Mouse (Mus musculus): ENCODE data around the gene Slc4a4. TPM values are rescaled to one million over a fixed set of nuclear protein-coding genes. Genes with fewer than 3 reads are reported as not detected.
"Not testable (repeated sequence)": the region's sequence is repeated elsewhere in the genome, so short reads cannot be mapped to it uniquely, and the experiment has no call there.

The Slc4a4 gene
- polyA plus RNA-seq, 1 experiment from 2014 or later: 8.4 TPM

DNA sequence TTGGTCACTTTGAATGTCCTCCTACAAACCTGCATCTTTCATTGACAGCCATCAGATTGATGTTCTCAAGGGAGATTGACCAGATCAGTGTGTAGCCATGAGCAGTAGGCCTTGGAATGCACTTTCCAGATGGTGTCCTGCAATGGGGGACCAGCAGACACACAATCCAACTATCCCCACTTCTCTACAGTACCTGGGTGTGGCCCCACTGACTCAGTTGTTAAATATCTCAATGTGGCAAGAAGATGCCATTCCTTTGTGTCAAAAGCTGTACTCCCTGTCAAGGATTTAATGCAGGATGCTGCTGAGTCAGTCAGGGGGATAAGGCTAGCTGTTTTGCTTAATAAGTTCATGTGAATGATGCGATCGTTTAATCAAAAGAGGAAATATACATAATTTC lies 96.6 kb downstream of the Slc4a4 start:
- ATAC-seq (replicated peaks; ENCODE audit: low FRiP score): no peak
- Histone ChIP-seq H3K27me3 (no peaks in the 10 kb centered on the region), H3K9me3 (replicated peaks) (no peaks in the 10 kb centered on the region), H3K4me3 (replicated peaks) (no peak overlapping the region), H3K27ac (no peak overlapping the region), H3K4me1 (peaks cover 9% of the 10 kb centered on the region), H3K4me2 (no peak overlapping the region), H3K9ac (no peak overlapping the region), H3K36me3 (no peaks in the 10 kb centered on the region)
- WGBS: 91% methylated on average over 2 of the region's 2 CpGs

DNA sequence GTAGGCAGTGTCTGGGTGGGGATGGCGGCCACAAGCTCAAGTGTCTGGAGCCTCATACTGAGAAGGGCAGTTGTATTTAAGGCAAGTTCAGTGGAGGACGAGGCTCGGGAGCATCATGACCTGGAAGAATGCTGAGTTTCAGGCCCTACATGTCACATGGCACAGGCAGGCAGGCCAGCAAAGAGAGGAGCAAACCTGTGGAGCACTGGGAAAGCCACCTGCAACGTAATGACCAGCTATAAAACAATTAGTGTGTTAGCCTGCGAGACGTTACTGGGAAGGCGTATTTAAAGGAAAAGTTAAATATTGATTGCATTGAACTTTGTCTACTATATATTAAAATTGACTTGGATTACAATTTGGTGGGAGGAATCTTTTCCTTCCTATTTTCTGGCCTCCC lies 97.0 kb downstream of the Slc4a4 start:
- ATAC-seq (replicated peaks; ENCODE audit: low FRiP score): no peak
- H3K4me2 ChIP-seq: no peak overlapping the region
- no peaks in the 10 kb centered on the region for H3K9me3 ChIP-seq (replicated peaks)
- WGBS: 79% methylated on average over 7 of the region's 7 CpGs
- no peak overlapping the region for H3K4me3 ChIP-seq (replicated peaks)
- no peaks in the 10 kb centered on the region for H3K36me3 ChIP-seq
- no peaks in the 10 kb centered on the region for H3K27me3 ChIP-seq
- no peak overlapping the region for H3K9ac ChIP-seq
- H3K4me1 ChIP-seq: peaks cover 9% of the 10 kb centered on the region
- no peak overlapping the region for H3K27ac ChIP-seq

DNA sequence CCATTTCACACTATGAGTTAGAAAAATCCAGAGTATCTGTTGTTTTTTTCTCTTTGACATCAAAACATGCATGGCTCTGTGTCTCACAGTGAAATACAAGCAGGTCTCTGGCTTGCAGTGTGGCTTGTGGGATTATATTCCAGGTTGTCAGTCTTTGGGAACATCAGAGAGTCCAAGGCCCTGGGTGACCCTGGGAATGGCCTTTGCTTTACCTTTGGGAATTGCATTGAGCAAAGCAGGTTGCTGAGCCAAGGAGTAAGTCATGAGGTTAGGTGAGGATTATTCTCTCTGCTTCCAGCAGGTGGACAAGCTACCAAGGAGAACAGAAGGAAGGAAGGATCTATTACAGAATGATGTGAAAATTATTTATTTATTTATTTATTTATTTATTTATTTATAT lies 102.4 kb downstream of the Slc4a4 start:
- Histone ChIP-seq H3K9me3 (replicated peaks) (no peaks in the 10 kb centered on the region), H3K27me3 (no peaks in the 10 kb centered on the region), H3K9ac (no peak overlapping the region), H3K4me3 (replicated peaks) (no peak overlapping the region), H3K36me3 (no peaks in the 10 kb centered on the region), H3K27ac (no peak overlapping the region), H3K4me2 (no peak overlapping the region), H3K4me1 (no peaks in the 10 kb centered on the region)
- no peak for ATAC-seq (replicated peaks; ENCODE audit: low FRiP score)

DNA sequence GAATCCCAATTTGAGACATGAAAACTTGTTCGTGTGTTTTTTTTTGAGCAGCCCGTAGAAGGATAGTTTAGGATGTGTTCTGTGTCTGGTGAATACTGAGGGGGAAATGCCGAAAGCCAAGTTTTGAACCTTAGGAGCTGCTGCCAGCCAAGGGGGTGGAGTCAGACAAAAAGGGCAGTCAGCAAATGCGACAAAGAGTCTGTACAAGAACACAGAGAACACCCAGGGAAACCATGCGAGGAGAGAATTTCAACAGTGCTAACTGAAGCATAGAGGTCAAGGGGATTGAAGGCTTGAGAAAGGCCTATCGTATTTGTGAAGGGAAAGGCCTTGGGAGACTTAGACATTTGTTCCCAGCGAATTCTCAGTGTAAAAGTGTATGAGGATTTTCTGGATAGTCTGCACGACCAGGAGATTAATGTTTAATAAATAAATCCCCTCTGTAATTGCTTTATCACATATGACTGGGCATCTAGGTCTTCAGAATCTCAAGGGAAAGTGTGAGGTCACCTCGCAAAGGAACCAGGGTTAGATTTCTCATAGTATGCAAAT lies 103.7 kb downstream of the Slc4a4 start:
- Histone ChIP-seq H3K4me1 (no peaks in the 10 kb centered on the region), H3K4me2 (no peak overlapping the region), H3K9ac (no peak overlapping the region), H3K36me3 (no peaks in the 10 kb centered on the region), H3K27ac (peak overlapping the region; percentile 18; the same call in 1 of the 2 replicates), H3K9me3 (replicated peaks) (no peaks in the 10 kb centered on the region), H3K27me3 (no peaks in the 10 kb centered on the region), H3K4me3 (replicated peaks) (no peak overlapping the region)
- 62% methylated on average over 9 of the region's 9 CpGs for WGBS
- ATAC-seq (replicated peaks; ENCODE audit: low FRiP score): no peak

DNA sequence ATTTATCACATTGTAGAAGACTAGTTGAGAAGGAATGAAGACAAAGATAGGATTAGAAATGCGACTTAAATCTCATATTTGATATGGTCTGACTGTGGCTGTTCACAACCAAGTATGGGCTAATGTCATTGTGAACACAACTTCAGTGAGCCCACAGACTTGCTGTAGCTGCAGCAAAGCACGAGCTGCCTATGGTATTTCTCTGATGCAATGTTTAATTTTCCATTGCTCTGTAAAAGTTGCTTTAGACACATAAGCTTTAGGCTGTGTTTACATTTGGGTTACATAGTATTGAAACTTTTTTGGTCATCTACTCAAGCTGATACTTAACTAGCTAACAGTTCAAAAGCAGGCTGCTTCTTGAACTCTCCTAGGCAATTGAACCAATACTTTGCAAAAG lies 104.7 kb downstream of the Slc4a4 start:
- ATAC-seq (replicated peaks; ENCODE audit: low FRiP score); H3K4me2 ChIP-seq; H3K9ac ChIP-seq; H3K27ac ChIP-seq; H3K36me3 ChIP-seq; H3K9me3 ChIP-seq (replicated peaks); H3K4me1 ChIP-seq; H3K27me3 ChIP-seq; H3K4me3 ChIP-seq (replicated peaks): not testable (repeated sequence)
- WGBS: 87% methylated on average over 2 of the region's 2 CpGs

DNA sequence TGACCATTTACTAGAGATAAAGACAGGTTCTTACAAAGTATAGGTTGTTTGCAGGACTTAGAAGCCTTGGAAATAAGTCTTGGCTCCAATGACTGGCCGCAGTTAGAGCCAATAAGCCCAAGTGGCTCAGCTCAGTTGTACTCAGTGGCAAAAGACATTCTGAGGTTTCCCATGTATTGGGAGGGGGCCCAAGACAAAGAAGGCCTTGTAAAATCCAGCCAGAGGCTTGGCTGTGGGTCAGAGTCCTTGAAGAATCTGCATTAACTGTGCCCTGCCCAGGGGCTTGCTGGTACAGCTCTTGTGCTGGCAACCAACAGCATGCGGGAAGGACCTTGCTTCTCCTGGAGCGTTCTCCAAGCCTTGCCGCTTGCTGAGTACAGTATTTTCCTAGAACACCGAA lies 107.9 kb downstream of the Slc4a4 start:
- H3K4me1 ChIP-seq: no peaks in the 10 kb centered on the region
- no peak overlapping the region for H3K27ac ChIP-seq
- H3K4me2 ChIP-seq: no peak overlapping the region
- no peaks in the 10 kb centered on the region for H3K36me3 ChIP-seq
- no peaks in the 10 kb centered on the region for H3K27me3 ChIP-seq
- H3K4me3 ChIP-seq (replicated peaks): no peak overlapping the region
- WGBS: 93% methylated on average over 5 of the region's 5 CpGs
- no peak for ATAC-seq (replicated peaks; ENCODE audit: low FRiP score)
- H3K9ac ChIP-seq: no peak overlapping the region
- H3K9me3 ChIP-seq (replicated peaks): no peaks in the 10 kb centered on the region

DNA sequence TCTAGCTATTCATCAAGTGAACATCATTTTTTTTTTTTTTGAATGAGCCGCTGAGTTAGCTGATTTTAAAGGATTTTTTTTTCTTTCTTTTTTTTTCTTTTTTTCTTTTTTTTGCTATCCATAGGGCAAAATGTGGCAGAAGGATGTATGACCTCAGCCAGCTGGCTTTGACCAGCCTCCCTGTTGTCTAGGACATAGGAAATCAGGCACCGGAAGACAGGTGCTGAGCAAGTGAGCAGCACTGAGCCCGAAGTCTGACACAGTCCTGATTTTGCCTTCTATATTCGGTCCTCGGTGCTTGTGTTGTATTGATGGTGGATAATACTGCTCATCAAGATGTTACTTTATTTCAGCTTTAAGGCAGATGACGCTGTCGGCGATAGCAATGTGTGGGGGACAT lies 109.6 kb downstream of the Slc4a4 start:
- Histone ChIP-seq H3K4me3 (replicated peaks) (no peak overlapping the region), H3K4me1 (no peaks in the 10 kb centered on the region), H3K9me3 (replicated peaks) (0 out of 2 replicates have a peak, but pooled peaks cover 6% of the 10 kb centered on the region), H3K27ac (no peak overlapping the region), H3K27me3 (no peaks in the 10 kb centered on the region), H3K4me2 (no peak overlapping the region), H3K36me3 (0 out of 2 replicates have a peak, but pooled peaks cover 3% of the 10 kb centered on the region), H3K9ac (no peak overlapping the region)
- 97% methylated on average over 8 of the region's 8 CpGs for WGBS
- no peak for ATAC-seq (replicated peaks; ENCODE audit: low FRiP score)

DNA sequence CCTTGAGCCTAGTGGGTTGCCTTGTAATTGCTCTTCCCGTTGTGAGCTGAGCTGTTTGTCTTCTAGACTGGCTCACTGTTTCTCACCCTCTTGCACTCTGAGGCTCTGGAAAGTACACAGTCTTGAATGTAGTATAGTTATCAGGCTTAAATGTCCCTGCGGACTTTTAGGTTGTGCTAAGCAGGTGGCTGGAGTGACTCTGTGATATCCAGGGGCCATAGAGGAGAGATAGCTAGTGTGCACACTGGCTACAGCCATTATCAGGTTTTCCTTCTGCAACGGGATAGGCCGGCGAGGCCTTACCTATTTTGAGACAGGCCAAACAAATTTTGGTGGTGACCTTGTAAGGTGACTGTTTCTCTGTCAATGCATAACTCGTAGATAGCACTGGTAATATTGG lies 110.7 kb downstream of the Slc4a4 start:
- ATAC-seq (replicated peaks; ENCODE audit: low FRiP score): no peak
- WGBS: 87% methylated on average over 6 of the region's 6 CpGs
- H3K9ac ChIP-seq: no peak overlapping the region
- 0 out of 2 replicates have a peak, but pooled peaks cover 3% of the 10 kb centered on the region for H3K36me3 ChIP-seq
- H3K4me3 ChIP-seq (replicated peaks): no peak overlapping the region
- H3K27ac ChIP-seq: no peak overlapping the region
- 0 out of 2 replicates have a peak, but pooled peaks cover 6% of the 10 kb centered on the region for H3K9me3 ChIP-seq (replicated peaks)
- H3K4me2 ChIP-seq: no peak overlapping the region
- H3K4me1 ChIP-seq: no peaks in the 10 kb centered on the region
- no peaks in the 10 kb centered on the region for H3K27me3 ChIP-seq

DNA sequence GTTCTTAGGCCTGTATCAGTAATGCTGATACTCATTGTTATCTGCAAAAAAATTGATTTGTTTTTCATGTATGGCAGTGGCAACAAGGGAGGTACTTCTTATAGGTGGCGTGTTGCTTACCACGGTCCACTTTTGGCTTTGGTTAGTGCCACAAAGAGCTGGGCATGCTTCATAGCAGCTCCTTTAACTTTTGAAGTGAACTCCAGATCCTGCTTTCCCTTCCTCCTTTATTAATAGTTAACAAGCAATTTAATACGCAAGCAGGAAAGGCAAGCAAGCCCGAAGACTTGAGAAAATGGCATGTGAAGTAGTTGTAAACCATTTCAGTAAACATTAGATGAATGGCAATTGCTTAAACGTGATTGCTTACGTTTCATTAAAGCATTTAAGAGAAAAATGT lies 113.2 kb downstream of the Slc4a4 start:
- H3K9me3 ChIP-seq (replicated peaks): 0 out of 2 replicates have a peak, but pooled peaks cover 6% of the 10 kb centered on the region
- no peaks in the 10 kb centered on the region for H3K27me3 ChIP-seq
- no peak overlapping the region for H3K27ac ChIP-seq
- H3K4me1 ChIP-seq: no peaks in the 10 kb centered on the region
- ATAC-seq (replicated peaks; ENCODE audit: low FRiP score): no peak
- no peak overlapping the region for H3K4me3 ChIP-seq (replicated peaks)
- no peak overlapping the region for H3K9ac ChIP-seq
- H3K4me2 ChIP-seq: no peak overlapping the region
- 0 out of 2 replicates have a peak, but pooled peaks cover 3% of the 10 kb centered on the region for H3K36me3 ChIP-seq
- 83% methylated on average over 6 of the region's 6 CpGs for WGBS

DNA sequence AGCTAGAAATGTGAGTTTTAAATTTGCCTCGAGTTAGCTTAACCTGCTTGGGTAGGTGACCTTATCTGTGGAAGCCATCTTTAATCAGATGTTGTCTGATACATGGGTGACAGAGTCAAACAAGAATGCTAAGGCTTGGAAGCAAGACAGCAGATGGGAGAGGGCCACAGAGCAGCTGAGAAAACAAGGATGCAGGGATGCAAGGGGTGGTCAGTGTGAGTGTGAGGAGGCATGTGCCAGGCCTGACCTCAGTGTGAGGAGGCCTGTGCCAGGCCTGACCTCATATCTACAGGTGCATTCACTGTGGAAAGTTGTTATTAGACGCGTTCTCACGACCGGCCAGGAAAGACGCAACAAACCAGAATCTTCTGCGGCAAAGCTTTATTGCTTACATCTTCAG lies 114.0 kb downstream of the Slc4a4 start:
- ATAC-seq (replicated peaks; ENCODE audit: low FRiP score): no peak
- Histone ChIP-seq H3K4me3 (replicated peaks) (no peak overlapping the region), H3K27ac (no peak overlapping the region), H3K27me3 (no peaks in the 10 kb centered on the region), H3K9me3 (replicated peaks) (0 out of 2 replicates have a peak, but pooled peaks cover 6% of the 10 kb centered on the region), H3K4me1 (no peaks in the 10 kb centered on the region), H3K9ac (no peak overlapping the region), H3K4me2 (no peak overlapping the region), H3K36me3 (0 out of 2 replicates have a peak, but pooled peaks cover 3% of the 10 kb centered on the region)
- WGBS: 91% methylated on average over 7 of the region's 7 CpGs

DNA sequence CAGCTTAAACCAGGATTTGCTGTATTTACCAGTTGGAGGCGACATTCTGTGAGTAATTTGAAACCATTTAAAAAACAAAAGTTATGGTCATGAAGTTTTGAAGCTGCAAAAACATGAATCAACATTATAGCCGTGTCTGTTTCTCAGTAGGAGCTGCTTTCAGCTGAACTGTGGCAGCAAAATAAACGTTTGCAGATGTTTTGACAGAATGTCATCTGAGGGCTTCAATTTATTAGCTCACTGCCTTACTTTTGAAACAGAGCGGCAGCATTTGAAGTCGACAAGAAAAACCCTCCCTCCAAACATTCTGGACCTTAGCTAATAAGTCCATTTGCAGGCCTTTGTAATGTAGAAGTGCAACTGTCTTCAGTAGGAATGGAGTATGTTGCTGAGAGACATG lies 123.5 kb downstream of the Slc4a4 start:
- H3K36me3 ChIP-seq: no peaks in the 10 kb centered on the region
- no peaks in the 10 kb centered on the region for H3K4me1 ChIP-seq
- 44% methylated on average over 5 of the region's 5 CpGs for WGBS
- no peaks in the 10 kb centered on the region for H3K27me3 ChIP-seq
- no peak overlapping the region for H3K9ac ChIP-seq
- H3K4me3 ChIP-seq (replicated peaks): no peak overlapping the region
- no peak overlapping the region for H3K27ac ChIP-seq
- ATAC-seq (replicated peaks; ENCODE audit: low FRiP score): no peak
- H3K9me3 ChIP-seq (replicated peaks): no peaks in the 10 kb centered on the region
- no peak overlapping the region for H3K4me2 ChIP-seq

DNA sequence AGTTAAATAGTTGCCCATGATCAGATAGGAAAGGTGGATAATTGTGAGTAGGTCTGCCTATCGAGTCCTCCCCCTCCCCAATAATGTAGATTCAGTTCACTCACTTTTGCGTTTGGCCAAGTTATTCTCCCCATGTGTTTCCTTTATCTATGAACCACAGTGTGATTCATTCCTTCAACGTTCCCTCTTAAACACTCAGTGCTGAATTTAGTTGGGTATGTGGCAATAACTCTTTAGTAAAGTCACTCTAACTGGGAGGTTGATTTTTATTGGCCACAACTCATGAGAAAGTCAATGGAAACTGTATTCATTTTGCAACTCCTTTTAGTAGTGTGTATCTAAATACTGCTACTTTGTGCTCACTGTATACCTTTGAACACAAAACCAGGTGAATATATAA lies 125.8 kb downstream of the Slc4a4 start:
- Histone ChIP-seq H3K9ac (no peak overlapping the region), H3K9me3 (replicated peaks) (no peaks in the 10 kb centered on the region), H3K36me3 (no peaks in the 10 kb centered on the region), H3K4me1 (no peaks in the 10 kb centered on the region), H3K4me3 (replicated peaks) (no peak overlapping the region), H3K27me3 (no peaks in the 10 kb centered on the region), H3K27ac (no peak overlapping the region), H3K4me2 (no peak overlapping the region)
- no peak for ATAC-seq (replicated peaks; ENCODE audit: low FRiP score)
- 84% methylated on average over 3 of the region's 3 CpGs for WGBS

DNA sequence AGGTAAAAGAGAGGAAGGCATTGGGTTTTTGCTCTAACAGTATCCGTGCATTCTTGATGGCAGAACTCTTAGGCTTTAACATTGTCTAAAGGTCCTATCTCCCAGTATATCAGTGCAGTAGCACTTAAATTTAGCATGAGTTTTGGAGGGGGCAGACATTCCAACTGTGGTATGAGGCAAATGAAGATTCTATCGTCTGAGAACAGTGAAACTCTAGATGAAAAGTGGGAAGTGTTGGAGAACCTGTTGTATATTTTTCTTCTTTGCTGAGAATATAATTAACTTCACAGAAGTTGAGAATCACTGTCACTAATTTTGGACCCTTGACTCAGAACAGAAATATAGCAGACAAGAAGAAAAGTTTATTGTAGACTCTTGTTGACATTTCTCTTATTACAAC lies 128.2 kb downstream of the Slc4a4 start:
- no peaks in the 10 kb centered on the region for H3K4me1 ChIP-seq
- no peak for ATAC-seq (replicated peaks; ENCODE audit: low FRiP score)
- WGBS: 75% methylated on average over 2 of the region's 2 CpGs
- H3K9me3 ChIP-seq (replicated peaks): no peaks in the 10 kb centered on the region
- no peak overlapping the region for H3K4me3 ChIP-seq (replicated peaks)
- no peaks in the 10 kb centered on the region for H3K36me3 ChIP-seq
- no peak overlapping the region for H3K27ac ChIP-seq
- H3K9ac ChIP-seq: no peak overlapping the region
- H3K27me3 ChIP-seq: no peaks in the 10 kb centered on the region
- H3K4me2 ChIP-seq: no peak overlapping the region
